Mouse (Mus musculus) layer of hippocampus, adult 2 months (tissue): ENCODE results near the gene Pitx1. TPM values are rescaled to one million over a fixed set of nuclear protein-coding genes. Genes with fewer than 3 reads are reported as not detected.

Source experiments
- DNase-seq, 2 experiments: peaks; one replicate each; pipeline ENCODE4 v3.0.0; 2022; ENCODE audit warnings: low spot score in 2 of 2
- H3K27ac ChIP-seq: fragments of 200-600 bp; 2 replicates; pipeline ENCODE4 v1.8.1; 2022
- H3K4me3 ChIP-seq: fragments of 200-600 bp; 2 replicates; pipeline ENCODE4 v1.8.1; 2022; ENCODE audit warnings: mild to moderate bottlenecking
- CTCF ChIP-seq: fragments of 200-600 bp; conservative IDR thresholded peaks from 2 replicates; pipeline ENCODE4 v1.8.1; 2022; ENCODE audit warnings: antibody characterized with exemption, mild to moderate bottlenecking, moderate library complexity
- total RNA-seq, 2 experiments: library from RNA; stranded (reverse); gene quantifications; 2 replicates each; pipeline ENCODE4 v1.2.3; 2021

Gene Pitx1
- total RNA-seq, 2 experiments from 2014 or later: not detected

DNA sequence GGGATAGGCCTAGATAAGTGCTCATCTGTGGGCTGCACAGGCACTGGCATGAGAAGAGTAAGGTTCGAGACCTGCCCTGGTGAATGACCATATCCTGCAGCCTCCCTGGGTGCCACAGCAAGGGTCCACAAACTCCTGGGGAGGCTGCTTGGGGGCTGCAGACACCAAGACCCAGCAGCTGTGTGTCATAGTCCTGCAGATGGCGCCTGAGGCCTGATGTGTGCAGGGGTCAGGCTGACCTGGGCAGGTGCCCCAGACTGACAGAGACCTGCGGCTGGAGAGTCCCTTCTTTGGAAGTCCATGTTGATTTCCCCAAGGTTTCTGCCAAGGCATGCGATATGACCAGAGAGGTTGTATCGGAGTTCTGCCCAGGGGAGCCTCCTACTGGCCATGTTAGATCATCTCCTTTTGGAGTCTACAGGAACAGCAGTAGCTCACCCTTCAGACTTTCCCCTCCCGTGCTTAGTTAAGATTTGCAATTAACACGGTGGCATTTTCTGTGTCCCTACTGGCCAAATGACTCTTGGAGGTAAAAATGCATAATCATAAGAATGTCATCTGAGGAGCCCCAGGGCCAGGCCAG lies 26.9 kb downstream of the Pitx1 start:
- H3K4me3 ChIP-seq: no peak overlapping the region
- H3K27ac ChIP-seq: no peak overlapping the region
- peak; percentile 53 for TF ChIP-seq CTCF
- DNase-seq: no peak

DNA sequence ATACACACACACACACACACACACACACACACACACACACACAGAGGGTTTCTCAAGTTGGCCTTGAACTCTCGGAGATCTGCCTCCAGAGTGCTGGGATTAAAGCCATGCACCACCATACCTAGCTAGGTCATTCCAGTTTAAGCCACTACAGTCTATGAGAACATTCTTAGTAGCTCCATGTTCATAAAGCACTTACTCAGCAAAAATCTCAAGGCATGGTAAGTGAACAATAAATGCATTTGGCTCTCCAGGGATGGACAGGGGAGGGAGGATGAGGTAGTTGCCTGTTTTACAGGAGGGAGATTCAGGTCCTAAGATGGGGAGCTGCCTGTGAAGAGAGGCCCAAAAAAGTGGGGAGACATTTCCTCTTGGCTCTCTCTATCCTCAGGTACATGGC lies 32.0 kb downstream of the Pitx1 start:
- DNase-seq: no peak
- no peak for TF ChIP-seq CTCF
- Histone ChIP-seq H3K4me3 (no peak overlapping the region), H3K27ac (no peak overlapping the region)

DNA sequence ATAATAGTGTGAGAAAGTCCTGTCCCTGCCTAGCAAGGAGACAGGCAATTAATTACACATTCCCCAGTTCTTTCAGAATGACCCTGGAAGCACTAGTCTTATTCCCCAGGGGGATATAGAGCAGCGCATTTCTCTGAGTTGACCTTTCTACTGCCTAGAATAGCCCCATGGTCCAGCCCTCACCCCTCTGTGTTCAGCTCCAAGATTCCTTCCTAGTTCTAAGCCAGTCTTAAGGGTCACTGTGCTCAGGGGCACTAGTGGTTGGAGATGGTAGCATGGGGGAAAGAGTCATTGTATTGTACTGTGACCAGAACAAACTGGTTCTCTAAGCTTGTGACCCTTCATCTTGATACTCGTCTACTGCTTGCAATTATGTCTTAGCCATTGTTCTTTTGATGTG lies 34.7 kb downstream of the Pitx1 start:
- Histone ChIP-seq H3K4me3 (no peak overlapping the region), H3K27ac (no peak overlapping the region)
- no peak for TF ChIP-seq CTCF
- DNase-seq: no peak

DNA sequence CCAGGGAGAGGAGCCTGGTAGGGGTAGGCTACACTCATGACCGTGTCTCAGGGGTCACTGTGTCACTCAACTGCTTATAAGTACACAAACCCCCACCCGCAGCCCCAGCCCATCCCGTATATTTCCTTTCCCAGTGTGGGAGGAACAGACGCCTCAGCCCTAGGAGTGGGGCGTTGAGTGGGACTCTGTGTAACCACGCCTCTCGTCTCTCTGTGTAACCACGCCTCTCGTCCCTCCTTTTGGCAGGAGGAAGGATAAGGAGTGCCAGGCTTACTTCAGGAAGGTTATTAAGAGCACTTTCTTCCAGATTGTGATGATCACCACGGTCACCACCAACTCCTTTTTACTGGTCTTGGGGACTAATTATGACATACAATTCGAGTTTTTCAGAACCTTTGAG lies 49.9 kb downstream of the Pitx1 start:
- no peak for TF ChIP-seq CTCF

DNA sequence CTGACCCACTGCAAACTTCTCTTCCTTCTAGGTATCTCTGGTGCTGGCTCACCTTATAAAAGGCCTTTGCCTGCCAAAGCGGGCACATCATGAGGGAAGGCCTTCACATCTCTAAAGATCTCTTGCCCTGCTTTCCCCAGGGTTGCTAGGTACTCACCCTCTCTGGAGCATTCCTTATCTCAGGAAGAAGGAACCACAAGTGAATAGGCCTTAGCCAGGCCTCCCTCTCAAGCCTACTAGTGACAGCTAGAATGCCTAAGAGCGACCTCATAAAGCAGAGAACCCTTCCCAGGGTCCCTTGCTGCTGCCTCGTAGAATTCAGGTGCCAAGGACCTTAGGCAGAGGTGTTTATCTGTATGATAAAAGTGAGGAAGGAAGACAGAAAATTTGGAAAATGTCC lies 51.7 kb downstream of the Pitx1 start, which contains the start of gene Catsper3:
TSS of gene Catsper3 (plus strand) at position 301 of the 400 bp plus-strand sequence.
- no peak for DNase-seq
- no peak for TF ChIP-seq CTCF
- no peak within 1 kb of the TSS for H3K27ac ChIP-seq
- no peak within 1 kb of the TSS for H3K4me3 ChIP-seq

More for the DNA sequence above, 49.9 kb downstream of the Pitx1 start:
- Histone ChIP-seq H3K4me3 (no peak overlapping the region), H3K27ac (no peak overlapping the region)
- DNase-seq: no peak

DNA sequence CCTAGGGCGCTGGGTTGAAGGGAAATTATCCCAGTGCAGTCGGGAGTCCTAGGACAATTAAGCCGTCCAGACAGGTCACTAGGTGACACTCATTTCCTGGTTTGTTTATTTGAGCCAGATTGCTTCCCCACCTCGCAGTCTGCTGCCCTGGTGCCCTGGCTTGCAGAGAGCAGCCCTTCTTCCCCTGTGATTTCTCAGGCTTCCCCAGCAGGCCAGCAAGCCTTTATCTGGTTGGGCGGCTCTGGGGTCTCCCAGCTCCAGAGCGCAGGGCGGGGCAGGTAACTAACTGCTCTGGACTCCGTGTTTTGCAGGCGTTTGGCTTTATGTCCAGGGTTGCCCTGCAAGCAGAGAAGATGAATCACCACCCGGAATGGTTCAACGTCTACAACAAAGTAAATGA lies 60.9 kb downstream of the Pitx1 start:
- TF ChIP-seq CTCF: no peak
- no peak for DNase-seq

More for the DNA sequence above, 60.9 kb downstream of the Pitx1 start:
- no peak overlapping the region for H3K4me3 ChIP-seq
- no peak overlapping the region for H3K27ac ChIP-seq

Other genes with a start within 250 kb of the Pitx1 start
- gene B4galt7, start 236.3 kb downstream of the Pitx1 start, total RNA-seq: 10 to 100 TPM; 22.8 to 24.3 TPM
- 10 to 100 TPM; 38.7 to 50.2 TPM for gene Caml, start 213.2 kb downstream of the Pitx1 start, total RNA-seq
- 10 to 100 TPM; 50.8 to 54.8 TPM for gene Ddx46, start 201.2 kb downstream of the Pitx1 start, total RNA-seq
- 10 to 100 TPM; 75.1 to 75.5 TPM for gene B230219D22Rik, start 143.1 kb downstream of the Pitx1 start, total RNA-seq
- 10 to 100 TPM; 68.6 to 69.0 TPM for gene Txndc15, start 121.5 kb downstream of the Pitx1 start, total RNA-seq
- 10 to 100 TPM; 33.2 to 35.2 TPM for gene Pcbd2, start 108.8 kb downstream of the Pitx1 start, total RNA-seq
- gene Catsper3, start 51.6 kb downstream of the Pitx1 start, total RNA-seq: under 1 TPM in 1 of 2 experiments, not detected in 1; 0.27 TPM